Mouse (Mus musculus) c-Kit-positive CD71-negative TER-119-negative erythroid progenitor cells, embryonic 14.5 days (primary cell): Measurements from ENCODE around the gene Ccdc50.

Experiments
- DNase-seq: peaks from one replicate; pipeline ENCODE4 v3.0.0-alpha.2; 2013; ENCODE audit warnings: low read depth

Ccdc50 gene

DNA sequence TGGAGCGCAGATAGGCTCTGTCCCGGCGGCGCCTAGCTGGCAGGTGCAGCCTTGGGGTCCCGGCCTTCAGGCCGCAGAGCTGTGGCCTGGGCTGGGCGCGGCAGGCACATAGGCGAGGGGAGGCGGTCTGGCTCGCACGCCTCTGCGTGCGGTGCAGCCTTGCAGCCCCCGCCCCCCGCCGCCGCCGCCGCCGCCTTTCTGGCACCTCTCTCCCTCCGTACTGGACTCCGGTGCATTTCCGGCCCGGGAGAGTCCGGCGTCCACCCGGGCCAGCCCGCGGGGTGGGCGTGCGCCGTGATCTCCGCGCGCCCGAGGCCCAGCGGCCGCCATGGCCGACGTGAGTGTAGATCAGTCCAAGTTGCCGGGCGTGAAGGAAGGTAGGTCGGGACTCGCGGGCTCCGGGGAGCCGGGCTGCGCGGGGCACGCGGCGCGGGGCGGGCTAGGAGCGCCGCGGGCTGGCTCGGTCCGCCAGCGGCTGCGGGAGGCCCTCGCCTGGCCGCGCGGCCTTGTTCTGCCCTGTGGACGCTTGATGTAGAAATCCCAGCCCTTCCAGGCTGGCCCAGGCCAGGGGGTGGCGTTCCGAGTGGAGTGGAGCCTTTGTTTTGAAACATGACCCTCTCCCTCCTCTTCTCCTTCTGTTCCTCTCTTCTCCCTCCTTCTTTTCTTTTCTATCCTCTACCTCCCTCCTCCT is at the start of gene Ccdc50:
Gene Ccdc50 (plus strand): TSS at position 109 of the 691 bp plus-strand sequence.
- DNase-seq, result no peak

DNA sequence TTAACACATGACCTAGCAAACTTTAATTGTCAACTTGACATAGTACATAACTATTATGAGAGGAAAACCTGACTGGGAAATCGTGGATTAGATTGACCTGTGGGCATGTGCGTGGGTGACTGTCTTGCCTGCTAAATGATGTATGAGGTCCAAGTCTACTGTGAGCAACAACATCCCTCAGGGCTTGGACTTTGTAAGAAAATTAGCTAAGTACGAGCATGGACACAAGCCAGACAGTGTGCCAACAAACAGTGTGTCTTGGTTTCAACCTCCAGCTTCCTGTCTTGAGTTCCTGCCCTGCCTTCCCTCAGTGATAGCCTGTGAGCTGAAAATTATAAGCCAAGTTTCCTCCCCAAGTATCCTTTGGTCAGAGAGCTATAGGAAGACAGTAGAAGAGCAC is 41.1 kb upstream of the Ccdc50 start:
- no peak for DNase-seq

- no peak for DNase-seq
Measured at GRCm38 (mm10) chr16:27348359-27348758, 40.3 kb upstream of the Ccdc50 start.

GRCm38 (mm10) chr16:27349235-27349634 is 39.4 kb upstream of the Ccdc50 start:
- DNase-seq, result no peak

- no peak for DNase-seq
Measured at GRCm38 (mm10) chr16:27349878-27350532, 38.7 kb upstream of the Ccdc50 start.

DNA sequence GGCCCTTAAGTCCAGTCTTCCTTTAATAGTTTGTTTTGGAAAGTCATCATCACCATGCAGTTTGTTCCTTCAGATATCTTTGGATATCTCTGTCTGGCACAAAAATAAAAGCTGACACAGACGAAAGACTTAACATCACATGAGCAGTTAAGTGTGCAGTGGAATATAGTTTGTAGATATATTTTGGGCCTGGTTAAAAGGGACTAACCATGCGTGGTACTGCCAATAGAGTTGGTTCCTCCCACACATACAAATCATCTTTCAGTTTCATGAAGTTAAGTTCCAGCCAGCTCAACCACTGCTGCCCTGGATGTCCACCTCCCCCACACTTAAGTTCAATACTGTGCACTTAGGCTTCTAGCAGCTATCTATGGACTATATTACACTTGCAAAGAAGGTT is 34.2 kb upstream of the Ccdc50 start:
- DNase-seq, result no peak

DNA sequence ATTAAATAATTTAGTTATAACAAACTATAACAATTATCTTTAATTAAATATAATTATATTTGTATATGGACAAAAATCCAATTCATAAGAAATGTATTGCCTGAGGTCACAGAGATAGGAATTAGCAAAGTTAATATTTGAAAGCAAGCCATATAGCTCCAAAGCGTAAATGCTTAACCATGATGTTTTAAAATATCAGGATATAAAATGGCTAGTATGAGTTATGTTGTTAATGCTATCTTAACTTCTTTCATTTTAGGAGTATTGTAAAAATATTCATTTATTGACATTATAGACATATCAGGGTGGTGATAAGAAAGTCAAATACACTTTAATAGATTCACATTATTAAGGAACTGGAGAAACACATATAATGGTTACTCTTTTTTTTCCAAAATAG is 28.6 kb upstream of the Ccdc50 start:
- no peak for DNase-seq

- DNase-seq, result no peak
Measured at GRCm38 (mm10) chr16:27370191-27370590, 18.5 kb upstream of the Ccdc50 start, which contains the start of gene Uts2b. TSS of gene Uts2b (minus strand) at chr16:27370239.

DNA sequence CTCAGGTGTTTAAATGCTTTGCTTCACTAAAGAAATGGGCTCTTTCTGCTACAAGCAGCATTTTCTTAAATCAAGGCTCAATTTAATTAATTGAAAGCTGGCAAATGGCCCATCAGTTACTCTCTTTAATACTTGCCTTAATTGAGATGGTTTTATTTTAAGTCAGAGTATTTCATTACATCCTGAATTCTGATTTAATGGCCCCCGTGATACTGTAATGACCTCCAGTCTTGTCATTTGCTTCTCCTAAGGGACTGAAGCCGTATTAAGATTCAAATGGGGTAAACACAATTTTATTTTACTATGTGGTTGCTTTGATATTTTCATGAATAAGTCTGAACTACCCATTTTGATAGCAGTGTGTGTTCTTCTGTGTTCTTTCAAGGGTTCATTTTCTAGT is 18.0 kb upstream of the Ccdc50 start:
- no peak for DNase-seq

GRCm38 (mm10) chr16:27374139-27374538 is 14.5 kb upstream of the Ccdc50 start:
- no peak for DNase-seq

DNA sequence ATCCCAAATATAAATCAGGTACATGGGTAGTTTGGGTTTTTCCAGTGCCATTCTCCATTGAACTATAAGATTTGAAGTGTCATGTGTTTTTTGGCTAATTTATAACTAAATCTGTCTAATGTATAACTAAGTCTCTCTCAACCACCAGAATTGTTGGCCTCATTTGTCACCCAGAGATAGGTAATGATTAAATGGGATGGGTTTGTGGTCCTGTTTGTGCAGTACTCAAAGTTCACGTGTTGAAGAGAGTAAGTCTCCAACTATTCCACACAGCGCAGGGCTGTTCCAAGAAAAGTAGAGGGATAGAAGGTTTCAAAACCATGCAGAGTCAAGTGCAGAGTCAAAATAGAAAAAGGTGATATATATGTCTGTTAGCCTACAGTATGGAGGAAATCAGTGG is 13.4 kb upstream of the Ccdc50 start:
- no peak for DNase-seq

DNA sequence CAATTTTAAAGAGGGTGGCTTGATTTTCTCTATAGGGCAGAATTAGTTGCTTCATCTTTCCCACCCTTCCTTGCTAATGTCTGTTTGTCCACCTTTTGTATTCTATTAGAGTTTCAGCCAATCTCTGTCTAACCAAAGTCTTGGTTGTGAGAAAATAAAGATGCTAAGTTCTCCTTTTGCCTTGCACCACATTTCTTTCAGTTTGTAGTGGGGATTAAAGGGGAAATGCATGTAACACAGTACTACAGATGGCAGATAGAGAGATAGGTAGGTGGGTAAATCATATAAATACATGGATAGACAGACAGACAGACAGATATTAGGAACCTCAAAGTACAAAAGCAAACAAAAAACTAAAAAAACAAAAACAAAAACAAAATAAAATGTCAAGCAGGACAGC is 12.1 kb upstream of the Ccdc50 start:
- no peak for DNase-seq

- DNase-seq, result no peak
Measured at GRCm38 (mm10) chr16:27382217-27382616, 6.5 kb upstream of the Ccdc50 start.

- no peak for DNase-seq
Measured at GRCm38 (mm10) chr16:27384893-27385603, 3.6 kb upstream of the Ccdc50 start.

DNA sequence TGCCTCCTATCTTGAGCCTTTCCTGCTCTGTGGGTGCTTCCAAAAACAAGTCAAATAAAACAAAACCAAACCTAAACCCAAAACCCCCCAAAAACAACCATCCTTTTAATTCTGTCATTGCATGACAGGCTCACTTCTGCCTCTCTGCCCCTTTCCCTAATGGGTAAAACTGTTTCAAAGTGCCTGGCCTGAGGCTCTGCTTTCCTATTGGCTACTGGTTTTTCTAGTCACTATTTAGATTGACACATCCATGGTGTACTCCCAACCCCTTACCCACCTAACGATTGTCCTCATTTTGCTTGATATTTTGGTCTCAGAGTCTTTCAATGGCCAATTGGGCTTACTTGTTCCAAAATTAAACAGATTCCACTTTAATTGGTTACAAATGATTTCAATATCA is 3.0 kb upstream of the Ccdc50 start:
- no peak for DNase-seq

- DNase-seq, result no peak
Measured at GRCm38 (mm10) chr16:27386850-27387407, 1.7 kb upstream of the Ccdc50 start.

DNA sequence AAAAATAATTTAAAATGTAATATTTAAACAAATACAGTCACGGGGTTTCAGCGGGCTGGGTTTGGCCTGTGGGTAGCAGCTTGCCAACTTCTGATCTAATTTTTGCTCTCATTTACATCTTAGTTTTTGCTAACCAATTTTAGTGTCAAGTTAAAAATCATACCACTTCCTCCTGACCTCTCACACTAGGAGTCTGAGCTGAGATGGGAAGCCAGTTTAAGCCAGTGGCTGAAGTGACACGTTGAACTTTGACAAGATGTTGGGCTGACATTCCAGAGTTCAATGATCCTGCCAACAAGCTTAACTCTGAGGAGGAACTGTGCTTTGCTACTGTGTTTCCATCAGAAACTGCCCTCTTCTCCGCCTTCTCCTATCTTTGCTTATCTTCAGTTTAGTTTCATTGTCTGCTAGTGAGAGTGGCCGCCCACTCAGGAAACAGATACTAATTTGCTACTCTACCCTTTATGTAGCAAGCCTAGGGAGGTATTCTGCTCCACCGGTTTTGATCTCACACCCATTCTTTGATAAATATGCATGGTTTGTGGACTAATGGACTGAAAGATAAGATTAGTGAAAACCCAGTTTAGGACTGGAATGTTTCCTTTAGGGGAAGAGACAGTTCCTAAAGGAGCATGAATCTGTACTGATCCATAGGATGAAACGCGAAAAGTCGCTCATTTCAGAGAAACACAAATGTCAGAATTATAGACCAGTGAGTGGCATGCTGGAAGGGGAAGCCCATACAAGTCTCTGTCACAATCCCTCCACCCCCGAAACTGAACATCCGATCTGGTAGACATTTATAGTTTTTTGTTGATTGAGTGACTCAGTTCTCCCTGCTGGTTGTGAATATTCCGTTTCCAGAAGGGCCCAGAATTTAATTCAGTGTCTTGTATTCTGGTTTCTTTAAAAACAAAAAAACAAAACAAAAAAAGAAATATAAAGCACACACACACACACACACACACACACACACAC is 746 bp upstream of the Ccdc50 start:
- no peak for DNase-seq

DNA sequence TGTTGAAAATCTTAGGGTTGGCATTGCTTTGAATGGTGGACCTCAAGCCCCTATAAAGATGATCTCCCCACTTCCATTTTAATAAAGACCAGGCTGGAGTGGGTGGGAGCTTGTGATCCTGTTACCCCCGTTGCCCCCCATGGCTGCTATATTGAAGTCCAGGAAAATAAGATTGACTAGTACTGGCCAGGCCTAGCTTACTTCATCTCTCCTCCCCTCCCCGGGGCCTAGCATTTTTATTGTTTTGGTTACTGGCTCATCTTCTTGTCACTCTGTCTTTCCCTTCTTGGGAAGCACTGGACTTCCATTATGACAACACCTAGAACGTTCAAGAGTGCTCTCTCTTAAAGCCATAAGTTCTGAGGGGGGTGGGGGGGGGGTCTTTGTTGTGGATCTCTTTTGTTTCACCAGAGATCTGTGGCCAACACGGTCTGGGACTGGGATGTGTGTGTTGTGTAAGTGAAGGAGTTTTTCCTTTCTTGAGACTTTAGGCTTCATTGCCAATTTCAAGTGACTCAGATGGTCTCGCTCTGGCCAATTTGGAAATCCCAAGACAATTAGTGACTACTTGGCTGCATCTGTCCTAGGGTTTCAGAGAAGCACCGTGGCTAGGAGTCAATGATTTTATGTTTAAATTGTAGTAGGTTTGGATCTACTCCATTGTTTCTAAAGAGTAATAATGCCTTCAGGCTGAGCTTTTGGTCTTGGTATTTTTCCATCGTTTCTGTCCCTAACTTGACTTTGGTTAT is 1.0 kb downstream of the Ccdc50 start:
- no peak for DNase-seq

DNA sequence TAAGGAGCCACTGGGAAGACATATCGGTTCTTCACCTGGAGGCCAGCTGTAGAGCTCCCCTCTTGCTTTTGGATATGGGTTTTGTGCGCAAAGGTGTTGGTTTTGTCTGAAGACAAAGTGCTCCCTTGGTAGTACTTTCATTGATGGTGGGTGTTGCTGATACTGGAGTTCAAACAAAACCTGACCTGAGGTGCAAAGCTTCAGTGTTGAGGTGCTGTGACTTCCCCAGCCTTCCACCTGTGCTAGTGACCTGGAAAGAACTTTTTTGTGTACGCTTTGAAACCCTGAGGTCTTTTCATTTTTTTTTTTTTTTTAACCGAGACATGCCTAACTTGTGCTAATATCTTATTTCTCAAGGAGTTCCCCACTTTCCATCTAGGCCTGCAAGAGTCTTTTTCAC is 1.6 kb downstream of the Ccdc50 start:
- DNase-seq, result no peak

DNA sequence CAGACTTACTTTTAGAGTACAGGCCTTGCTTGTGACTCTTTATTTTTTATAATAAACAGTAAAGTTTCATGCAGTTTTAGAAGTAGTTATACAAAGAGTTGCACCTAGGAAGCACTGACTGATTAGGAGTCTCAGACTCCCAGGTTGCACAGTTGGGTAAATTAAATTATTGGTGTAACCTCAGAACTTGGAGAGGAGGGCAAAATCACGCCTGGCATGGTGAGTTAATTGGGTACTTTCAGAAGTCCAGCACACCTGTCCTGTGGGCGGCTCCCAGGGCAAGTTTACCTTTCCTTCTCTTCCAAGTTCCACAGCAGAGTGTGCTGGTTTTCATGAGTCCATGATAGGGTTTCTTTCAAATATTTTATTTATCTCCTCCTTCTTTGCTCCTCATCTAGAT is 3.2 kb downstream of the Ccdc50 start:
- no peak for DNase-seq
